Mouse (Mus musculus) C2C12 (cell line): ENCODE measurements around the gene Aven. TPM values are rescaled to one million over a fixed set of nuclear protein-coding genes. Genes with fewer than 3 reads are reported as not detected.

Experiments
- H3K27me3 ChIP-seq: one replicate; pipeline ENCODE4 v1.6.1; 2011; ENCODE audit not compliant: control insufficient read depth, insufficient read depth, insufficient read length
- H3K36me3 ChIP-seq: one replicate; pipeline ENCODE4 v1.6.1; 2011; ENCODE audit not compliant: control insufficient read depth, insufficient read depth
- H3K4me3 ChIP-seq: one replicate; pipeline ENCODE4 v1.5.1; 2011; ENCODE audit warnings: mild to moderate bottlenecking, control low read depth; ENCODE audit not compliant: poor library complexity, insufficient read depth, severe bottlenecking
- H3K79me2 ChIP-seq: one replicate; pipeline ENCODE4 v1.6.1; 2011; ENCODE audit not compliant: control insufficient read depth, insufficient read depth
- H3K79me3 ChIP-seq: one replicate; pipeline ENCODE4 v1.6.1; 2011; ENCODE audit warnings: low read depth, control low read depth
- H3ac ChIP-seq: one replicate; pipeline ENCODE3; 2011; ENCODE audit warnings: low read depth; ENCODE audit not compliant: control insufficient read depth, insufficient read length
- CEBPB ChIP-seq: IDR thresholded peaks from one replicate; pipeline ENCODE4 v1.6.1; 2011; ENCODE audit warnings: low read depth, mild to moderate bottlenecking, control low read depth, moderate library complexity
- CTCF ChIP-seq: IDR thresholded peaks from one replicate; pipeline ENCODE4 v1.5.1; 2011; ENCODE audit not compliant: control insufficient read depth, insufficient read depth, insufficient read length
- FOSL1 ChIP-seq: IDR thresholded peaks from one replicate; pipeline ENCODE4 v1.8.0; 2011; ENCODE audit warnings: mild to moderate bottlenecking, low read length; ENCODE audit not compliant: poor library complexity, insufficient read depth, severe bottlenecking
- MAX ChIP-seq: IDR thresholded peaks from one replicate; pipeline ENCODE4 v1.6.1; 2011; ENCODE audit warnings: mild to moderate bottlenecking, control low read depth
- MYOD1 ChIP-seq: IDR thresholded peaks from one replicate; pipeline ENCODE4 v1.6.1; 2011; ENCODE audit warnings: low read depth; ENCODE audit not compliant: control insufficient read depth, insufficient read length
- MYOG ChIP-seq: IDR thresholded peaks from one replicate; pipeline ENCODE4 v1.6.1; 2011; ENCODE audit not compliant: control insufficient read depth, insufficient read length; ENCODE audit errors: extremely low read depth
- USF1 ChIP-seq: IDR thresholded peaks from one replicate; pipeline ENCODE4 v1.6.1; 2011; ENCODE audit warnings: low read depth, mild to moderate bottlenecking, control low read depth, moderate library complexity
- polyA plus RNA-seq: library from polyadenylated mRNA; unstranded; fragments of >200 nt; fragmentation: generic; extraction: Trizol; gene quantifications from one replicate; pipeline ENCODE4 v1.2.1, GENCODE M21; 2012; ENCODE audit warnings: missing spikeins

The Aven gene
- polyA plus RNA-seq, 1 experiment: 19.9 TPM

DNA sequence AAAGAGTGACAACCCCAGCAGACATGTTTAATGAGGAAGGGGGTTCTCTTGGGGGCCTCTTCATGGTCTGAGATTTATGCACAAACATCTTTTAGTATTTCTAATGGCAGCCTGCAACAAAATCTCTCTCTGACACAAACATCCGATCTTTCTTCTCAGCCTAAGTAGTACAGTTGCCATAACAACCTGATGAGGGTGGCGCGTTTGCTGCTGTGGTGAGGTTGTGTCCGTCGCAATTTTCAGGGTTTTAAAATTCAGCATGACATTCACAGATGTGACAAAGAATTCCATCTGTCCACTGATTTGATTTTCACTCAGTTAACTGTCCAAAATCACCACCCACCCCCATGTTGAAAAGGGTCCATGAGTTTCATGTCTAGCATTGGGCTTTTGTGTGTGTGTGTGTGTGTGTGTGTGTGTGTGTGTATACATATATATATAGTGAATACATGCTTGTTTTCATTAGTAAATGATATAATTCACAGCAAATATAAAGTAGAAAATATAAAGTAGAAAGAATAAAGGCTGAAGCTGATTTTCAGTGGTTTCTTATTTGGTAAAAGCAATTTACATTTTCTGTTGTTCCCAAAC, 49.0 kb downstream of the Aven start:
- Histone ChIP-seq H3K79me3 (no peaks in the 10 kb centered on the region), H3K79me2 (no peaks in the 10 kb centered on the region), H3K4me3 (no peak overlapping the region), H3K27me3 (no peaks in the 10 kb centered on the region), H3K36me3 (no peaks in the 10 kb centered on the region), H3ac (no peak overlapping the region)
- TF ChIP-seq USF1: no peak
- TF ChIP-seq MAX: no peak

DNA sequence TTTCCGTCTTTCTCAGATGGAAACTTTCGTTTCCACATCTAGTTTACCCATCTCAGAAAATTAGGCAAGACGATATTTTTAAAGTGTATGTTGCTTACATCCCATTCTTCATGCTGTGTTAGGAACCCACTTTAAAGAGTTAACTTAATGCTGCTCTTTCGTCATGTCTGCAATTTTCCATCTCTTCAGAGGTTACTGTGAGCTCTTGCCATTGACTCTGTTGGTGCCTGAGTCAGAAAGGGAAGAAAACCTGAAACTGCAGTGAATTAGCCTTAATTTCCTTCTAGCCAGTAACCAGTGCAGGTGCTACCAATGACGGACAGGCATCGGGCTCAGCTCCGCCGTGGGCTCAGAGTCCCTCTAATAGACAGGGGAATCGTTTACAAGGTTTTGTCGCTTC, 63.8 kb downstream of the Aven start:
- Histone ChIP-seq H3K79me2 (no peaks in the 10 kb centered on the region), H3K4me3 (no peak overlapping the region), H3K36me3 (no peaks in the 10 kb centered on the region), H3ac (no peak overlapping the region), H3K27me3 (no peaks in the 10 kb centered on the region), H3K79me3 (no peaks in the 10 kb centered on the region)
- TF ChIP-seq MYOD1: no peak
- no peak for TF ChIP-seq MAX
- no peak for TF ChIP-seq CEBPB
- TF ChIP-seq CTCF: no peak
- TF ChIP-seq FOSL1: no peak
- no peak for TF ChIP-seq MYOG
- no peak for TF ChIP-seq USF1

DNA sequence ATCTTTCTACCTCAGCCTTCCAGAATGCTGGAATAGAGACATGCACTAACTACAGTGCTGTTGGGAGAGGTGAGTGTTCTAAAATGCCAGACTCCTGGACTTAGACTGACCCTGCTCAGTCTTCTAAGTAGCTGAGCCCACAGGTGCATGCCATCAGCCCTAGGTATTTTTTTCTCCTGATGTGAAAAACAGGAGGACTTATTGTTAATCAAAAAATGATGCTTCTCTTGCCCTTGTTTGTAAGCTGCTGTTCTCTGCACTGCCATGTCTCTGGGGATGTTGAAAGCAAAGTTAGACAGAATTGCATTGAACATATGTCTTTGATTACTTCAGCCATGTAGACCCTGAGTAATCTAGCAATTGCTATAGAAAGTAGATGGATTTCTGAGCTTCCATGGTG, 64.7 kb downstream of the Aven start:
- no peak overlapping the region for H3K4me3 ChIP-seq
- H3K27me3 ChIP-seq: no peaks in the 10 kb centered on the region
- TF ChIP-seq CEBPB: no peak
- TF ChIP-seq CTCF: no peak
- TF ChIP-seq MYOG: no peak
- TF ChIP-seq USF1: no peak
- TF ChIP-seq FOSL1: no peak
- no peak for TF ChIP-seq MAX

DNA sequence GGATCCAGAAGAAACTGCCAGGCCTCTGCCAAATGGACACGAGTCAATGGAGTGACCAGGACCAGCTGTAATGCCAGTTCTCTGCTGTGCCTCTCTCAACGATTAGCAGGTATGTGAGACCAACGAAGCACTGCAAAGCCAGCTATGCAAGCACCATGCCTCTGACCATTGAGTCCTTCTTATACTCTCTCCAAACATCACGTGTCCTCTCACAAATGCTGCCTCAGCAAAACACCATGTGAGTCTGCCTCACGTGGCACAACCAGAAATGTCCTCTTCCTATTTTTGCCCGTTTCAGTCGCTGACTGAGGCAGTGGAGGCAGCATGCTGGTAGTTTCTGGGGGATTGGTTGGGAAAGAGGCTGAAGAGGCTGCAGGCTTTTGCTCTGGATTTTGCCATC, 68.8 kb downstream of the Aven start:
- H3K79me2 ChIP-seq: no peaks in the 10 kb centered on the region
- no peaks in the 10 kb centered on the region for H3K36me3 ChIP-seq
- H3K79me3 ChIP-seq: no peaks in the 10 kb centered on the region
- no peak overlapping the region for H3K4me3 ChIP-seq
- no peak for TF ChIP-seq MYOG
- TF ChIP-seq USF1: no peak
- TF ChIP-seq MYOD1: no peak
- no peak for TF ChIP-seq CEBPB
- TF ChIP-seq CTCF: no peak
- no peak for TF ChIP-seq FOSL1
- TF ChIP-seq MAX: no peak
- H3ac ChIP-seq: no peak overlapping the region
- no peaks in the 10 kb centered on the region for H3K27me3 ChIP-seq

More for the DNA sequence above, 64.7 kb downstream of the Aven start:
- Histone ChIP-seq H3K79me3 (no peaks in the 10 kb centered on the region), H3K79me2 (no peaks in the 10 kb centered on the region), H3ac (no peak overlapping the region), H3K36me3 (no peaks in the 10 kb centered on the region)

DNA sequence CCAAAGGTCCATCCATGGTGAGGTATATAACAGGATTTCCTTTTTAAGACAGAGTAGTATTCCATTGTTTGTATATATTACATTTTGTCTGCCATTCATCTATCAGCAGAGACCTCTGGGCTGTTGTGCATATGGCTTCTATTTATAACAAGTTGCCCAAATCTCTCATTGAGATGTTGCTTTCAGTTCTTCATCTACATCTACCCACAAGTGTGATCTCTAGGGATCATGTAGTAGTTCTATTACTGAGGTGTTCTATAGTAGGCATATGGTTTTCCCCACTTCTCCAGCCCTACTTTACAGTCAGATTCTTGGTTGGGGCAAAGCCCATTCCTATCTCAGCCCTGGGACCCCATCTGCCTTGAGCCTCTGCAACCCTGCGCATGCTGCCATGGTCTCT, 72.3 kb downstream of the Aven start:
- no peaks in the 10 kb centered on the region for H3K79me3 ChIP-seq
- TF ChIP-seq USF1 (no peak), CEBPB (no peak), MAX (no peak), FOSL1 (no peak), CTCF (no peak), MYOG (no peak), MYOD1 (no peak)
- no peaks in the 10 kb centered on the region for H3K79me2 ChIP-seq
- H3K27me3 ChIP-seq: no peaks in the 10 kb centered on the region
- H3ac ChIP-seq: no peak overlapping the region
- H3K4me3 ChIP-seq: no peak overlapping the region
- H3K36me3 ChIP-seq: no peaks in the 10 kb centered on the region

DNA sequence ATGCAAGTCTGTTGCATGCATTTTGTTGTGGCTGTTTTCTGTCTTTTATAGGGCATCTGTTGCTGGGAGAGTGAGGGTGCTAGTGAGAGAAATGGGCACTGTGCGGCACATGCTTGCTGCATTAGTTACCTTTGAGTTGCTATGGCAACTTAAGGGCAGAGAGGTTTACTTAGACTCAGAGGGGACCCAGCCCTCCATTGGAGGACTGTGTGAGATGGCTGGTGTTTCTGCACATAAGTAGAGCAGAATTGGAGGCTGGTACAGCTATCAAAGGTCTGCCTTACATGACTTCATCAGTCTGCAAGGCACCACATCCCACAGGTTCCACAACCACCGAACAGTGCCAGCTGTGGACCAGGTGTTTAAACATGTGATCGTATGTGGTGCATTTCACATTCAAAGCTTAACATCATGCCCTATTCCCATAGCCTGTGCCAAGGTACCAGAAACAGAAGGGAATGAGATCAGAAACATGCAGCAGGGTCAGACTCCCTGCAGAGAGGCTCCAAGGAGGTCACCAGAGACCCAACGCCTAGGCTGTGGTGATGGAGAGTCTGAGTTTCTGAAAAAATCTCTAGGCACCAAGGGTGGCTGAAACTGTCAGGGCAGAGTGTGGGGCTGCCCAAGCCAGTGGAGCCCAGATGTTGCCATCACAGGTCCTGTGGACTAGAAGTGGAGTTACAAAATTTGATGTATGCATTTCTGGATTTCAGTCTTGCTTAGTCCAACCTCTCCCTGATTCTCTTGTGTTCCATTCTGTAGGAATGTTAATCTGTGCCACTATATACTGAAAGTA, 73.7 kb downstream of the Aven start:
- Histone ChIP-seq H3ac (no peak overlapping the region), H3K79me2 (no peaks in the 10 kb centered on the region), H3K4me3 (no peak overlapping the region), H3K27me3 (no peaks in the 10 kb centered on the region), H3K36me3 (no peaks in the 10 kb centered on the region), H3K79me3 (no peaks in the 10 kb centered on the region)
- TF ChIP-seq CEBPB (no peak), CTCF (no peak), FOSL1 (no peak), MYOD1 (no peak)
